Mouse (Mus musculus) spleen, embryonic (tissue): ENCODE results near the gene Slc4a1.

Experiments used
- CTCF ChIA-PET: fragments of 350-600 bp; sonication (Branson Sonifier 250); formaldehyde crosslinking; loops from one replicate; lab custom pipeline; 2022; lab: Charles Lee

The Slc4a1 gene

GRCm38 (mm10) chr11:102327839-102328238, 38.2 kb downstream of the Slc4a1 start:
- CTCF ChIA-PET: no interaction called here

GRCm38 (mm10) chr11:102327250-102327649, 38.8 kb downstream of the Slc4a1 start:
- CTCF ChIA-PET: no interaction called here

GRCm38 (mm10) chr11:102323516-102323915, 42.5 kb downstream of the Slc4a1 start:
- CTCF ChIA-PET: interaction anchor here (1.3 kb wide), 1 partner anchor 16 kb away, joined by 5 read pairs; no protein-coding TSS in a partner anchor

- CTCF ChIA-PET: interaction anchor here (0.6 kb wide), 1 partner anchor 679 kb away, joined by 3 read pairs; no protein-coding TSS in a partner anchor
Measured at GRCm38 (mm10) chr11:102321931-102322330, 44.1 kb downstream of the Slc4a1 start.

GRCm38 (mm10) chr11:102320686-102321005, 45.4 kb downstream of the Slc4a1 start:
- CTCF ChIA-PET: interaction anchor here (2.1 kb wide), 1 partner anchor 110 kb away, joined by 7 read pairs; no protein-coding TSS in a partner anchor

- CTCF ChIA-PET: interaction anchor here (0.6 to 2.1 kb wide), 4 partner anchors 11 to 111 kb away, joined by 4 to 15 read pairs (median 6); no protein-coding TSS in a partner anchor
Measured at GRCm38 (mm10) chr11:102319941-102320685, 45.9 kb downstream of the Slc4a1 start.

- CTCF ChIA-PET: interaction anchor here (0.6 to 2.1 kb wide), 6 partner anchors 11 to 111 kb away, joined by 4 to 15 read pairs (median 6); no protein-coding TSS in a partner anchor
Measured at GRCm38 (mm10) chr11:102319410-102319792, 46.6 kb downstream of the Slc4a1 start, which contains the start of gene Ubtf. Ubtf (minus strand) TSS chr11:102319742.

- CTCF ChIA-PET: interaction anchor here (0.7 to 2.1 kb wide), 4 partner anchors 10 to 95 kb away, joined by 3 to 15 read pairs (median 7); no protein-coding TSS in a partner anchor
Measured at GRCm38 (mm10) chr11:102318576-102319409, 47.2 kb downstream of the Slc4a1 start.

GRCm38 (mm10) chr11:102317901-102318575, 48.0 kb downstream of the Slc4a1 start:
- CTCF ChIA-PET: interaction anchor here (0.8 to 2.1 kb wide), 2 partner anchors 9 to 13 kb away, joined by 3 to 15 read pairs; no protein-coding TSS in a partner anchor

GRCm38 (mm10) chr11:102317298-102317900, 48.6 kb downstream of the Slc4a1 start:
- CTCF ChIA-PET: no interaction called here

GRCm38 (mm10) chr11:102316572-102317297, 49.3 kb downstream of the Slc4a1 start:
- CTCF ChIA-PET: no interaction called here

GRCm38 (mm10) chr11:102315690-102316571, 50.1 kb downstream of the Slc4a1 start:
- CTCF ChIA-PET: no interaction called here

GRCm38 (mm10) chr11:102314321-102314720, 51.7 kb downstream of the Slc4a1 start:
- CTCF ChIA-PET: no interaction called here

- CTCF ChIA-PET: no interaction called here
Measured at GRCm38 (mm10) chr11:102312586-102312985, 53.4 kb downstream of the Slc4a1 start.

- CTCF ChIA-PET: interaction anchor here (0.6 kb wide), 1 partner anchor 35 kb away, joined by 4 read pairs; no protein-coding TSS in a partner anchor
Measured at GRCm38 (mm10) chr11:102311966-102312365, 54.0 kb downstream of the Slc4a1 start.

- CTCF ChIA-PET: interaction anchor here (0.6 to 3.4 kb wide), 6 partner anchors 8 to 170 kb away, joined by 3 to 15 read pairs (median 4); partner anchors contain the start of gene Ubtf
Measured at GRCm38 (mm10) chr11:102310768-102311695, 55.0 kb downstream of the Slc4a1 start.

GRCm38 (mm10) chr11:102309821-102310617, 56.0 kb downstream of the Slc4a1 start:
- CTCF ChIA-PET: interaction anchor here (0.6 to 3.4 kb wide), 7 partner anchors 9 to 169 kb away, joined by 3 to 15 read pairs (median 4); partner anchors contain the start of gene Ubtf
